Mouse (Mus musculus): ENCODE data around the gene Cox4i1. TPM values are rescaled to one million over a fixed set of nuclear protein-coding genes. Genes with fewer than 3 reads are reported as not detected.

Gene Cox4i1
- polyA plus RNA-seq, 1 experiment: 424 TPM

GRCm38 (mm10) chr8:120630848-120631247 lies 37.2 kb upstream of the Cox4i1 start:
- no peak overlapping the region for H3K27ac ChIP-seq (ENCODE audit: insufficient read depth, low read depth, low read length)

GRCm38 (mm10) chr8:120631441-120632375 lies 36.3 kb upstream of the Cox4i1 start:
- no peak overlapping the region for H3K27ac ChIP-seq (ENCODE audit: insufficient read depth, low read depth, low read length)
- H3K4me3 ChIP-seq (ENCODE audit: insufficient read depth, low read depth, low read length): no peak overlapping the region
- H3K4me1 ChIP-seq (ENCODE audit: control insufficient read depth, insufficient read depth, low read length): peaks cover 18% of the 10 kb centered on the region
- WGBS: 78% methylated on average over 21 of the region's 21 CpGs
- no peak for TF ChIP-seq POLR2A (IDR thresholded peaks at IDR 0.05; ENCODE audit: insufficient read depth, low read depth, low read length)
- TF ChIP-seq CTCF (IDR thresholded peaks at IDR 0.05; ENCODE audit: insufficient read depth, low read depth, low read length): no peak

More at GRCm38 (mm10) chr8:120630848-120631247, 37.2 kb upstream of the Cox4i1 start:
- no peak for TF ChIP-seq CTCF (IDR thresholded peaks at IDR 0.05; ENCODE audit: insufficient read depth, low read depth, low read length)
- H3K4me3 ChIP-seq (ENCODE audit: insufficient read depth, low read depth, low read length): no peak overlapping the region
- H3K4me1 ChIP-seq (ENCODE audit: control insufficient read depth, insufficient read depth, low read length): peaks cover 18% of the 10 kb centered on the region
- WGBS: 73% methylated on average over 6 of the region's 6 CpGs

- H3K27ac ChIP-seq (ENCODE audit: insufficient read depth, low read depth, low read length): no peak overlapping the region
- peaks cover 18% of the 10 kb centered on the region for H3K4me1 ChIP-seq (ENCODE audit: control insufficient read depth, insufficient read depth, low read length)
- TF ChIP-seq POLR2A (IDR thresholded peaks at IDR 0.05; ENCODE audit: insufficient read depth, low read depth, low read length) (no peak), CTCF (IDR thresholded peaks at IDR 0.05; ENCODE audit: insufficient read depth, low read depth, low read length) (no peak)
- H3K4me3 ChIP-seq (ENCODE audit: insufficient read depth, low read depth, low read length): peak overlapping the region; percentile 79; the same call in 1 of the 2 replicates
- 54% methylated on average over 17 of the region's 17 CpGs for WGBS
These were observed 34.9 kb upstream of the Cox4i1 start for GRCm38 (mm10) chr8:120632969-120633664.

- H3K4me3 ChIP-seq (ENCODE audit: insufficient read depth, low read depth, low read length): peak overlapping the region; percentile 79
- TF ChIP-seq POLR2A (IDR thresholded peaks at IDR 0.05; ENCODE audit: insufficient read depth, low read depth, low read length) (no peak), CTCF (IDR thresholded peaks at IDR 0.05; ENCODE audit: insufficient read depth, low read depth, low read length) (no peak)
- H3K4me1 ChIP-seq (ENCODE audit: control insufficient read depth, insufficient read depth, low read length): peaks cover 18% of the 10 kb centered on the region
- H3K27ac ChIP-seq (ENCODE audit: insufficient read depth, low read depth, low read length): no peak overlapping the region
- 2% methylated on average over 44 of the region's 44 CpGs for WGBS
These were observed 34.3 kb upstream of the Cox4i1 start for GRCm38 (mm10) chr8:120633665-120634271.

GRCm38 (mm10) chr8:120634329-120634839 lies 33.6 kb upstream of the Cox4i1 start:
- TF ChIP-seq CTCF (IDR thresholded peaks at IDR 0.05; ENCODE audit: insufficient read depth, low read depth, low read length) (no peak), POLR2A (IDR thresholded peaks at IDR 0.05; ENCODE audit: insufficient read depth, low read depth, low read length) (no peak)
- Histone ChIP-seq H3K27ac (ENCODE audit: insufficient read depth, low read depth, low read length) (no peak overlapping the region), H3K4me3 (ENCODE audit: insufficient read depth, low read depth, low read length) (peak overlapping the region; percentile 79), H3K4me1 (ENCODE audit: control insufficient read depth, insufficient read depth, low read length) (peaks cover 18% of the 10 kb centered on the region)
- 1% methylated on average over 40 of the region's 42 CpGs for WGBS

- Histone ChIP-seq H3K4me3 (ENCODE audit: insufficient read depth, low read depth, low read length) (no peak overlapping the region), H3K27ac (ENCODE audit: insufficient read depth, low read depth, low read length) (no peak overlapping the region), H3K4me1 (ENCODE audit: control insufficient read depth, insufficient read depth, low read length) (peaks cover 3% of the 10 kb centered on the region; the same call in 1 of the 2 replicates)
- TF ChIP-seq POLR2A (IDR thresholded peaks at IDR 0.05; ENCODE audit: insufficient read depth, low read depth, low read length) (no peak), CTCF (IDR thresholded peaks at IDR 0.05; ENCODE audit: insufficient read depth, low read depth, low read length) (no peak)
- WGBS: 56% methylated on average over 8 of the region's 8 CpGs
These were observed 26.8 kb upstream of the Cox4i1 start for GRCm38 (mm10) chr8:120641245-120641644.

GRCm38 (mm10) chr8:120642031-120642662 lies 25.9 kb upstream of the Cox4i1 start:
- H3K4me3 ChIP-seq (ENCODE audit: insufficient read depth, low read depth, low read length): no peak overlapping the region
- no peak overlapping the region for H3K27ac ChIP-seq (ENCODE audit: insufficient read depth, low read depth, low read length)
- WGBS: 88% methylated on average over 10 of the region's 10 CpGs
- peaks cover 3% of the 10 kb centered on the region; the same call in 1 of the 2 replicates for H3K4me1 ChIP-seq (ENCODE audit: control insufficient read depth, insufficient read depth, low read length)
- TF ChIP-seq POLR2A (IDR thresholded peaks at IDR 0.05; ENCODE audit: insufficient read depth, low read depth, low read length) (no peak), CTCF (IDR thresholded peaks at IDR 0.05; ENCODE audit: insufficient read depth, low read depth, low read length) (no peak)

- 41% methylated on average over 7 of the region's 7 CpGs for WGBS
- Histone ChIP-seq H3K4me3 (ENCODE audit: insufficient read depth, low read depth, low read length) (no peak overlapping the region), H3K4me1 (ENCODE audit: control insufficient read depth, insufficient read depth, low read length) (peaks cover 3% of the 10 kb centered on the region; the same call in 1 of the 2 replicates), H3K27ac (ENCODE audit: insufficient read depth, low read depth, low read length) (peak overlapping the region; percentile 46; the same call in 1 of the 2 replicates)
- no peak for TF ChIP-seq CTCF (IDR thresholded peaks at IDR 0.05; ENCODE audit: insufficient read depth, low read depth, low read length)
- TF ChIP-seq POLR2A (IDR thresholded peaks at IDR 0.05; ENCODE audit: insufficient read depth, low read depth, low read length): no peak
These were observed 23.4 kb upstream of the Cox4i1 start for GRCm38 (mm10) chr8:120644663-120645062.

All from olfactory bulb, adult 2 months (tissue).